Comparison of ENCODE assay signal across 21 mouse cellular contexts in genomic region chr2:128218961-128219360, GRCm38 (mm10).
DNase-seq lines count a peak whose midpoint lies in the region; ATAC-seq lines count a peak whose summit lies in the region.
"Had no signal": no experiment of that assay in that cellular context is flagged by ENCODE, and none has a peak within 500 bp of the region (broad histone marks: within the 10 kb centered on the region; RNA-seq: fewer than 3 reads in every experiment).

No protein-coding gene starts in this region.

- H3K9ac ChIP-seq in embryonic facial prominence, embryonic 11.5 days (replicated peaks; ENCODE audit: low read length): no peak overlapping the region
- H3K9ac ChIP-seq: embryonic facial prominence, embryonic 12.5 days; embryonic facial prominence, embryonic 15.5 days; forebrain, embryonic 12.5 days had no signal

- no peak overlapping the region for H3K4me3 ChIP-seq in embryonic facial prominence, embryonic 11.5 days (ENCODE audit: low read depth, low read length)
- no peak overlapping the region for H3K4me3 ChIP-seq in embryonic facial prominence, embryonic 10.5 days
- H3K4me3 ChIP-seq: embryonic facial prominence, embryonic 12.5 days; embryonic facial prominence, embryonic 15.5 days; erythroblast, embryonic 14.5 days; forebrain, embryonic 10.5 days; forebrain, embryonic 12.5 days had no signal

- DNase-seq in embryonic facial prominence, embryonic 11.5 days (ENCODE audit: low spot score): peak; percentile 68
- no peak for DNase-seq in embryonic facial prominence, embryonic 10.5 days (ENCODE audit: low spot score)
- peak; percentile 43 for DNase-seq in embryo, embryonic 11 days
- peak; percentile 10 for DNase-seq in forelimb bud, embryonic 11.5 days (ENCODE audit: low read depth, low spot score)
- no peak for DNase-seq in adrenal gland, postnatal 14 days
- no peak for DNase-seq in layer of hippocampus, adult 9-10 months (ENCODE audit: low spot score)
- DNase-seq: adrenal gland, adult 2 months; adrenal gland, postnatal 10 days; adrenal gland, postnatal 36 days; cerebellum, adult 11-12 months; cerebellum, adult 2 months; cerebellum, adult 9-10 months; cerebellum, postnatal 10 days; cerebellum, postnatal 25 days had no signal

- H3K27ac ChIP-seq in embryonic facial prominence, embryonic 11.5 days (replicated peaks; ENCODE audit: low read depth, low read length): no peak overlapping the region
- no peak overlapping the region for H3K27ac ChIP-seq in embryonic facial prominence, embryonic 10.5 days (replicated peaks)
- H3K27ac ChIP-seq: embryonic facial prominence, embryonic 15.5 days; forebrain, embryonic 10.5 days; forebrain, embryonic 12.5 days had no signal

- 44% methylated on average over 4 of the region's 4 CpGs for WGBS in embryonic facial prominence, embryonic 11.5 days
- 58% methylated on average over 4 of the region's 4 CpGs for WGBS in embryonic facial prominence, embryonic 10.5 days

- H3K27me3 ChIP-seq in embryonic facial prominence, embryonic 11.5 days (ENCODE audit: control insufficient read depth, insufficient read depth, low read length): no peaks in the 10 kb centered on the region
- H3K27me3 ChIP-seq in embryonic facial prominence, embryonic 10.5 days (replicated peaks; ENCODE audit: low read depth, poor library complexity, severe bottlenecking): no peaks in the 10 kb centered on the region
- H3K27me3 ChIP-seq: embryonic facial prominence, embryonic 12.5 days; embryonic facial prominence, embryonic 15.5 days; forebrain, embryonic 12.5 days had no signal

- no peaks in the 10 kb centered on the region; the same call in 1 of the 2 replicates for H3K4me1 ChIP-seq in embryonic facial prominence, embryonic 11.5 days (ENCODE audit: control insufficient read depth, insufficient read depth, low read length)
- H3K4me1 ChIP-seq in embryonic facial prominence, embryonic 10.5 days: peaks cover 18% of the 10 kb centered on the region
- H3K4me1 ChIP-seq: forebrain, embryonic 12.5 days had no signal

- ATAC-seq in embryonic facial prominence, embryonic 11.5 days (replicated peaks; ENCODE audit: insufficient number of reproducible peaks, low FRiP score, low TSS enrichment, low read depth): no peak
- ATAC-seq: forebrain, embryonic 14.5 days; forebrain, embryonic 16.5 days had no signal

- no peaks in the 10 kb centered on the region for H3K36me3 ChIP-seq in embryonic facial prominence, embryonic 11.5 days (replicated peaks; ENCODE audit: control insufficient read depth, insufficient read depth, low read depth, low read length)
- H3K36me3 ChIP-seq in embryonic facial prominence, embryonic 10.5 days (replicated peaks): no peaks in the 10 kb centered on the region
- H3K36me3 ChIP-seq: embryonic facial prominence, embryonic 12.5 days; embryonic facial prominence, embryonic 15.5 days; forebrain, embryonic 10.5 days; forebrain, embryonic 12.5 days had no signal

- no peak overlapping the region for H3K4me2 ChIP-seq in embryonic facial prominence, embryonic 11.5 days (ENCODE audit: low read depth, low read length)
- H3K4me2 ChIP-seq: embryonic facial prominence, embryonic 12.5 days; embryonic facial prominence, embryonic 15.5 days; forebrain, embryonic 12.5 days had no signal

- H3K9me3 ChIP-seq in embryonic facial prominence, embryonic 11.5 days (replicated peaks; ENCODE audit: control insufficient read depth, low read length): no peaks in the 10 kb centered on the region
- H3K9me3 ChIP-seq in embryonic facial prominence, embryonic 10.5 days: no peaks in the 10 kb centered on the region
- H3K9me3 ChIP-seq: embryonic facial prominence, embryonic 12.5 days; embryonic facial prominence, embryonic 15.5 days; forebrain, embryonic 10.5 days; forebrain, embryonic 12.5 days had no signal

Comparison
In these comparisons a context has a peak if more than half of its experiments do, and no peak if none do; other contexts are left out.
1. DNase-seq: peak in embryonic facial prominence, embryonic 11.5 days (single experiment), embryo, embryonic 11 days (single experiment) and forelimb bud, embryonic 11.5 days (single experiment); none in embryonic facial prominence, embryonic 10.5 days (single experiment), adrenal gland, postnatal 14 days (single experiment) and layer of hippocampus, adult 9-10 months (single experiment).